Comparison of ENCODE assay signal across 8 mouse cellular contexts in the genomic region with DNA sequence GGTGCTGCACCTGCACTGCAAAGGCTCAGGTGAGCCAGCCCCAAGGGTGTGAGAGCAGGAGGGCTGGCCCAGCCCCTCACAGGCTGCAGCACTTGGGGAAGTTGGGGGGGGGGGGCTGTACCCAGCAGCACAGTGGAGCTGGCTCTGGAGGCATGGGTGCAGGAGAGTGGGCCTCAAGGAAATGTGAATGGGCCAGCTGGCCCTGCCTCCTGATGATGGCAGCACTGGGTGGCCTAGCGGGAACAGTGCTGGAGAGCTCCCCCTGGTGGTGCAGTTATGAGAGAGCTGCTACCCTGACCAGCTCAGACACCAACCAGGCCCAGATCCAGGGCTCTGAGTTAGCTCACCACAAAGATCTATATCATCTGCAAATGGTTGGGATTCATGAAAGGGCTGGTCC. TPM values are rescaled to one million over a fixed set of nuclear protein-coding genes. Genes with fewer than 3 reads are reported as not detected.
DNase-seq lines count a peak whose midpoint lies in the region; ATAC-seq and TF ChIP-seq lines count a peak whose summit lies in the region.

No protein-coding gene starts in this region.

- H3K4me2 ChIP-seq in forebrain, postnatal 0 days (ENCODE audit: low read depth), result no peak overlapping the region
- no peak overlapping the region for H3K4me2 ChIP-seq in midbrain, postnatal 0 days (ENCODE audit: low read depth, low read length, poor library complexity, severe bottlenecking)
- no peak overlapping the region for H3K4me2 ChIP-seq in stomach, embryonic 14.5 days (replicated peaks; ENCODE audit: low read depth, low read length)

- 25% methylated on average over 1 of the region's 1 CpGs for WGBS in cerebellum, adult 2 months
- 0% methylated on average over 1 of the region's 1 CpGs for WGBS in forebrain, postnatal 0 days
- WGBS in limb, embryonic 10.5 days, result 0% methylated on average over 1 of the region's 1 CpGs
- WGBS in midbrain, postnatal 0 days, result 10% methylated on average over 1 of the region's 1 CpGs
- 20% methylated on average over 1 of the region's 1 CpGs for WGBS in stomach, embryonic 14.5 days

- H3K27ac ChIP-seq in cerebellum, adult 2 months (ENCODE audit: insufficient read depth, low read length), result no peak overlapping the region
- no peak overlapping the region for H3K27ac ChIP-seq in forebrain, postnatal 0 days (ENCODE audit: low read depth, low read length)
- H3K27ac ChIP-seq in limb, embryonic 10.5 days, result no peak overlapping the region
- no peak overlapping the region for H3K27ac ChIP-seq in midbrain, postnatal 0 days (ENCODE audit: low read depth, low read length)
- no peak overlapping the region for H3K27ac ChIP-seq in stomach, embryonic 14.5 days (ENCODE audit: low read length)

- TF ChIP-seq POLR2A in cerebellum, adult 2 months (IDR thresholded peaks at IDR 0.05; ENCODE audit: borderline replicate concordance, insufficient read depth, low read length), result no peak

- DNase-seq in urinary bladder, postnatal 25 days (ENCODE audit: low spot score), result peak; percentile 48
- no peak for DNase-seq in urinary bladder, postnatal 10 days (ENCODE audit: low spot score)
- peak; percentile 21 to 33 for DNase-seq in cerebellum, adult 2 months
- peak; percentile 54 for DNase-seq in forebrain, postnatal 0 days
- DNase-seq in kidney, adult 11 months, result peak; percentile 19
- DNase-seq in limb, embryonic 10.5 days (ENCODE audit: low spot score), result peak; percentile 86
- DNase-seq in midbrain, postnatal 0 days (ENCODE audit: low spot score), result peak; percentile 43

- ATAC-seq in forebrain, postnatal 0 days, result peak; percentile 47
- no peak for ATAC-seq in midbrain, postnatal 0 days (ENCODE audit: low FRiP score)
- ATAC-seq in stomach, embryonic 14.5 days (ENCODE audit: insufficient number of reproducible peaks, insufficient read depth, low FRiP score, low read depth), result peak; percentile 49; the same call in 1 of the 2 replicates

- no peaks in the 10 kb centered on the region for H3K36me3 ChIP-seq in forebrain, postnatal 0 days (ENCODE audit: insufficient read depth)
- H3K36me3 ChIP-seq in limb, embryonic 10.5 days, result no peaks in the 10 kb centered on the region
- H3K36me3 ChIP-seq in midbrain, postnatal 0 days (ENCODE audit: insufficient read depth, low read length), result no peaks in the 10 kb centered on the region
- no peaks in the 10 kb centered on the region for H3K36me3 ChIP-seq in stomach, embryonic 14.5 days (ENCODE audit: control insufficient read depth, insufficient read depth, low read length)

- peak; percentile 60; the same call in 1 of the 2 replicates for TF ChIP-seq CTCF in cerebellum, adult 2 months (IDR thresholded peaks at IDR 0.05; ENCODE audit: borderline replicate concordance, insufficient read depth, low read depth, low read length)
- peak; percentile 78 for TF ChIP-seq CTCF in forebrain, postnatal 0 days (IDR thresholded peaks at IDR 0.05; ENCODE audit: low read depth)
- peak; percentile 72 for TF ChIP-seq CTCF in midbrain, postnatal 0 days (IDR thresholded peaks at IDR 0.05)

- no peaks in the 10 kb centered on the region for H3K27me3 ChIP-seq in cerebellum, adult 2 months (ENCODE audit: control insufficient read depth, insufficient read depth, low read length)
- no peaks in the 10 kb centered on the region for H3K27me3 ChIP-seq in forebrain, postnatal 0 days (ENCODE audit: insufficient read depth, low read length)
- H3K27me3 ChIP-seq in limb, embryonic 10.5 days (ENCODE audit: low read depth, poor library complexity, severe bottlenecking), result no peaks in the 10 kb centered on the region
- no peaks in the 10 kb centered on the region for H3K27me3 ChIP-seq in midbrain, postnatal 0 days (ENCODE audit: insufficient read depth, low read length)
- H3K27me3 ChIP-seq in stomach, embryonic 14.5 days (ENCODE audit: control insufficient read depth, insufficient read depth, low read length), result no peaks in the 10 kb centered on the region

- no peaks in the 10 kb centered on the region for H3K4me1 ChIP-seq in cerebellum, adult 2 months (ENCODE audit: control insufficient read depth, insufficient read depth, low read length)
- no peaks in the 10 kb centered on the region for H3K4me1 ChIP-seq in forebrain, postnatal 0 days (ENCODE audit: insufficient read depth)
- no peaks in the 10 kb centered on the region for H3K4me1 ChIP-seq in limb, embryonic 10.5 days
- H3K4me1 ChIP-seq in midbrain, postnatal 0 days (ENCODE audit: insufficient read depth, low read length), result no peaks in the 10 kb centered on the region
- no peaks in the 10 kb centered on the region for H3K4me1 ChIP-seq in stomach, embryonic 14.5 days (ENCODE audit: control insufficient read depth, insufficient read depth, low read length)

- H3K4me3 ChIP-seq in cerebellum, adult 2 months (replicated peaks; ENCODE audit: insufficient read depth, low read depth, low read length), result no peak overlapping the region
- H3K4me3 ChIP-seq in forebrain, postnatal 0 days (ENCODE audit: low read depth, low read length), result no peak overlapping the region
- no peak overlapping the region for H3K4me3 ChIP-seq in limb, embryonic 10.5 days
- no peak overlapping the region for H3K4me3 ChIP-seq in midbrain, postnatal 0 days (ENCODE audit: low read depth, low read length)
- no peak overlapping the region for H3K4me3 ChIP-seq in stomach, embryonic 14.5 days (ENCODE audit: low read depth, low read length)

- no peak overlapping the region for H3K9ac ChIP-seq in forebrain, postnatal 0 days
- no peak overlapping the region for H3K9ac ChIP-seq in midbrain, postnatal 0 days (replicated peaks; ENCODE audit: low read length, poor library complexity, severe bottlenecking)
- H3K9ac ChIP-seq in stomach, embryonic 14.5 days (replicated peaks; ENCODE audit: low read depth, low read length), result no peak overlapping the region

- no peaks in the 10 kb centered on the region for H3K9me3 ChIP-seq in forebrain, postnatal 0 days (ENCODE audit: low read length)
- H3K9me3 ChIP-seq in limb, embryonic 10.5 days (replicated peaks), result no peaks in the 10 kb centered on the region
- H3K9me3 ChIP-seq in midbrain, postnatal 0 days (ENCODE audit: low read length), result no peaks in the 10 kb centered on the region
- no peaks in the 10 kb centered on the region for H3K9me3 ChIP-seq in stomach, embryonic 14.5 days (ENCODE audit: control insufficient read depth, low read depth, low read length)

RNA-seq across cellular contexts. Expression of a gene that starts 6.5 kb away (rescaled TPM):
- not detected in 2 replicates for polyA plus RNA-seq in cerebellum, adult 2 months (2012; rRNA removed)
- 0.38 TPM in 1 of 2 replicates, not detected in the other for total RNA-seq in forebrain, postnatal 0 days (2014; rRNA removed)
- polyA plus RNA-seq in forebrain, postnatal 0 days (2015; fragmentation: Nextera tagmentation; extraction: Ambion mirVana), result 0.34 TPM in 1 of 2 replicates, not detected in the other
- not detected in 2 replicates for polyA plus RNA-seq in limb, embryonic 10.5 days (2016; fragmentation: Nextera tagmentation; extraction: Ambion mirVana)
- 0.38 and 1.3 TPM in 2 replicates for total RNA-seq in midbrain, postnatal 0 days (2014; rRNA removed)
- 1.7 TPM in 1 of 2 replicates, not detected in the other for polyA plus RNA-seq in midbrain, postnatal 0 days (2015; fragmentation: Nextera tagmentation; extraction: Ambion mirVana)
- polyA plus RNA-seq in stomach, embryonic 14.5 days (2014; fragmentation: Nextera tagmentation; extraction: Ambion mirVana), result not detected in 2 replicates

RNA-seq across cellular contexts. Expression of a gene that starts 42.8 kb away (rescaled TPM):
- polyA plus RNA-seq in cerebellum, adult 2 months (2012; rRNA removed), result not detected in 2 replicates
- not detected in 2 replicates for total RNA-seq in forebrain, postnatal 0 days (2014; rRNA removed)
- polyA plus RNA-seq in forebrain, postnatal 0 days (2015; fragmentation: Nextera tagmentation; extraction: Ambion mirVana), result 0.65 TPM in 1 of 2 replicates, not detected in the other
- not detected in 2 replicates for polyA plus RNA-seq in limb, embryonic 10.5 days (2016; fragmentation: Nextera tagmentation; extraction: Ambion mirVana)
- not detected in 2 replicates for total RNA-seq in midbrain, postnatal 0 days (2014; rRNA removed)
- 0.47 TPM in 1 of 2 replicates, not detected in the other for polyA plus RNA-seq in midbrain, postnatal 0 days (2015; fragmentation: Nextera tagmentation; extraction: Ambion mirVana)
- not detected in 2 replicates for polyA plus RNA-seq in stomach, embryonic 14.5 days (2014; fragmentation: Nextera tagmentation; extraction: Ambion mirVana)
